Mouse (Mus musculus) liver, postnatal 0 days (tissue): ENCODE measurements around the gene Asb17. TPM values are rescaled to one million over a fixed set of nuclear protein-coding genes. Genes with fewer than 3 reads are reported as not detected.
A peak's percentile ranks its signal among the peaks of the same experiment; 100 is the strongest.

Experiments
- ATAC-seq: fragments of 200-750 bp; cut with Nextera tagmentation; 2 replicates; pipeline ENCODE4 v1.8.0; 2017; ENCODE audit warnings: mild to moderate bottlenecking, moderate library complexity
- DNase-seq: peaks from one replicate; pipeline ENCODE4 v3.0.0-alpha.2; 2016
- H3K27ac ChIP-seq: fragments of 300-500 bp; sonication (generic); 2 replicates; pipeline ENCODE4 v1.5.1; 2014; ENCODE audit warnings: antibody characterized with exemption, moderate library complexity, mild to moderate bottlenecking, low read depth
- H3K27me3 ChIP-seq: fragments of 300-500 bp; sonication (generic); 2 replicates; pipeline ENCODE4 v1.6.1; 2014; ENCODE audit warnings: low read length, control low read depth, mixed read lengths; ENCODE audit not compliant: insufficient read depth
- H3K36me3 ChIP-seq: fragments of 300-500 bp; sonication (generic); replicated peaks from 2 replicates; pipeline ENCODE4 v1.6.1; 2014; ENCODE audit warnings: mild to moderate bottlenecking, control low read depth, low read length, moderate library complexity, mixed read lengths; ENCODE audit not compliant: insufficient read depth
- H3K4me1 ChIP-seq: fragments of 300-500 bp; sonication (generic); 2 replicates; pipeline ENCODE4 v1.6.1; 2014; ENCODE audit warnings: antibody characterized with exemption, mild to moderate bottlenecking, control low read depth; ENCODE audit not compliant: insufficient read depth
- H3K4me2 ChIP-seq: fragments of 300-500 bp; sonication (generic); 2 replicates; pipeline ENCODE4 v1.6.1; 2014; ENCODE audit warnings: low read depth, mild to moderate bottlenecking, low read length, moderate library complexity, mixed read lengths
- H3K4me3 ChIP-seq: fragments of 300-500 bp; sonication (generic); 2 replicates; pipeline ENCODE4 v1.5.1; 2014; ENCODE audit warnings: low read depth, low read length
- H3K9ac ChIP-seq: fragments of 300-500 bp; sonication (generic); replicated peaks from 2 replicates; pipeline ENCODE4 v1.6.1; 2014; ENCODE audit warnings: mild to moderate bottlenecking, moderate library complexity
- H3K9me3 ChIP-seq: fragments of 300-500 bp; sonication (generic); 2 replicates; pipeline ENCODE4 v1.6.1; 2016; ENCODE audit warnings: mild to moderate bottlenecking, control low read depth, low read length, mixed read lengths
- CTCF ChIP-seq: sonication (generic); IDR thresholded peaks from 2 replicates; pipeline ENCODE4 v1.5.1; 2016; ENCODE audit warnings: antibody characterized with exemption, low read depth
- EP300 ChIP-seq: IDR thresholded peaks from 2 replicates; pipeline ENCODE4 v1.6.1; 2016; ENCODE audit warnings: antibody characterized with exemption, low read depth, mild to moderate bottlenecking
- WGBS: fragments of 180-500 bp; shearing (Covaris S2); extraction: QIAGEN DNeasy Blood & Tissue Kit; methylation state at CpG from one replicate; pipeline ENCODE4 v1.1.7; 2014; ENCODE audit not compliant: insufficient replicate concordance; 5-methylcytosine and 5-hydroxymethylcytosine counted together
- polyA plus RNA-seq: library from polyadenylated mRNA; unstranded; fragments of >200 nt; fragmentation: Nextera tagmentation; extraction: Ambion mirVana; gene quantifications from 2 replicates; pipeline ENCODE4 v1.2.1, GENCODE M21; 2015

Asb17 gene
- polyA plus RNA-seq, 1 experiment from 2014 or later, result 0.66 TPM

DNA sequence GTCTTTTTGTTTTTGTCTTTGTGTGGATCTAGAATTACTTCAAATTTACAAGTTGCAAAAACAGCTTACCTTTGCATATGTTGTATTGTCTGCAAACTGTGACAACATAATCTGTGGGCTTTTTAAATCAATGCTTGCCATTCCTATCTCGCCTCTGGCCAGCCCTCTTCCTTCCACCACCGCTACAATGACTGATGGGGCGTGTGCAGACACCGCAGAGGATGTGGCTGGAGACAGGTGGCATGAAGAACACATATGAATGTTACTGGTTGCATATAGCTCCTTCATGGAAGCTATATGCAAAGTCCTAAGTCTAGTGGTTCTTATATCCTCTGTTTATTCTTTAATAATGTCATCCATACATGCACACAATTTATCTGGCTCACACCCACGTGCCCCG is 53.2 kb downstream of the Asb17 start:
- H3K9ac ChIP-seq, result no peak overlapping the region
- WGBS, result 26% methylated on average over 6 of the region's 6 CpGs
- no peak overlapping the region for H3K4me3 ChIP-seq
- TF ChIP-seq CTCF (no peak), EP300 (no peak)
- ATAC-seq (no peak), DNase-seq (no peak)
- no peaks in the 10 kb centered on the region for H3K4me1 ChIP-seq
- H3K27me3 ChIP-seq, result no peaks in the 10 kb centered on the region
- no peak overlapping the region for H3K27ac ChIP-seq
- no peak overlapping the region for H3K4me2 ChIP-seq
- no peaks in the 10 kb centered on the region for H3K36me3 ChIP-seq
- no peaks in the 10 kb centered on the region for H3K9me3 ChIP-seq

DNA sequence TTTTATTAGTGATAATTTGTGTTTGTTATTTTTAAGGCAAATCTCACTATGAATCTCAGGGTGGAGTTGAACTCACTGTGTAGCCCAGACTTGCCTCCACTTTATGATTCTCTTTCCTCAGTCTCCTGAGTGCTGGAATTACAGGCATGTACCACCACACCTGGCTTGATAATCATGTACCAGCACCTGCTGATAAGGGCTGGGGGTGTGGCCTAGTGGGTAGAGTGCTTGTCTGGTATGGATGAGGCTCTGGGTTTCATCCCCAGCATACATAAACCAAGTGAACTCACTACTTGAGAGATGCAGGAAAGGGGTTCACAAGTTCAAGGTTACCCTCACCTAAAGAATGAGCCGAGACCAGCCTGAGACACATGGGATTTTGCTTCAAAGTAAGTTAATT is 57.9 kb downstream of the Asb17 start:
- ATAC-seq (no peak), DNase-seq (no peak)
- no peak overlapping the region for H3K9ac ChIP-seq
- H3K4me3 ChIP-seq, result no peak overlapping the region
- no peak overlapping the region for H3K27ac ChIP-seq
- no peaks in the 10 kb centered on the region for H3K4me1 ChIP-seq
- WGBS, result 91% methylated on average over 1 of the region's 1 CpGs
- H3K9me3 ChIP-seq, result no peaks in the 10 kb centered on the region
- TF ChIP-seq EP300 (no peak), CTCF (no peak)
- H3K36me3 ChIP-seq, result peaks cover 31% of the 10 kb centered on the region
- H3K27me3 ChIP-seq, result no peaks in the 10 kb centered on the region
- no peak overlapping the region for H3K4me2 ChIP-seq

DNA sequence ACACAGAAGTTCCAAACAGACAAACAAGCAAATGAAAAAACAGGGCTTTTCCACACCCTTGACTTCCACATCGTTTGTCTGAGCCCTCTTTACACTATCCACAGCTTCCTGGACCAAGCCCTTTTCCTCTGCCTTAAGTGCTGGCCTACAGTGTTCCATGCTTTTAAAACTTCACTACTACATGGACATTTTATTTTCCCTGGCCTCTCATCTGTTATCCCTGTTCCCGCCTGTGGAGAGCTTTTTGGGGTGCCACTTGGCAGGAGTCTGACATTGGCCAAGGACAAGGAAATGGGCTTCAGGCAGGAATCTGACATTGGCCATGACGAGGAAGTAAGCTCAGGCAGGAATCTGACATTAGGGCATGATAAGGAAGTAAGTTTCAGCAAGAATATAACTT is 58.6 kb downstream of the Asb17 start:
- DNase-seq (no peak), ATAC-seq (no peak)
- Histone ChIP-seq H3K4me2 (no peak overlapping the region), H3K27me3 (no peaks in the 10 kb centered on the region), H3K27ac (no peak overlapping the region), H3K9ac (no peak overlapping the region), H3K4me1 (no peaks in the 10 kb centered on the region), H3K4me3 (no peak overlapping the region), H3K9me3 (no peaks in the 10 kb centered on the region), H3K36me3 (peaks cover 38% of the 10 kb centered on the region)
- 41% methylated on average over 3 of the region's 3 CpGs for WGBS
- no peak for TF ChIP-seq EP300
- no peak for TF ChIP-seq CTCF

DNA sequence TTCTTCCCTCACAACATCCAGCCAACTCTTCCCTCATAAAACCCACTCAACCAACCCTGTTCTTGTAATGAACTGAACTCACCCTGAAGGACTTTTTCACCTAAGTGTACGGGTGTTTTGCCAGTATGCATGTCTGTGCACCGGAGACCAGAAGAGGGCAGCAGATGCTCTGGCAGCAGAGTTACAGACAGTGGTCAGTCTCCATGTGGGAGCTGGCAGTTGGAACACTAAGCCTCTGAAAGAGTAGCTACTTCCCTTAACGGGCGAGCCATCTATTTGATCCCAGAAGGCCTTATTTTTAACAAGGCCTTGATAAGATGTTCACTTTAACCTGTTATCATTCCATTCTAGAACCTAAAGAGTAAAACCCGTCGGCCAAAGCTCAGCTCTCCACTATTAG is 60.6 kb downstream of the Asb17 start:
- H3K9me3 ChIP-seq, result no peaks in the 10 kb centered on the region
- peaks cover 12% of the 10 kb centered on the region for H3K4me1 ChIP-seq
- H3K4me2 ChIP-seq, result no peak overlapping the region
- no peaks in the 10 kb centered on the region for H3K27me3 ChIP-seq
- no peak overlapping the region for H3K9ac ChIP-seq
- peak; percentile 61 for DNase-seq
- no peak overlapping the region for H3K27ac ChIP-seq
- H3K36me3 ChIP-seq, result peaks cover 58% of the 10 kb centered on the region
- ATAC-seq, result peak; percentile 60
- TF ChIP-seq EP300, result no peak
- peak; percentile 78 for TF ChIP-seq CTCF
- 48% methylated on average over 6 of the region's 6 CpGs for WGBS
- no peak overlapping the region for H3K4me3 ChIP-seq

Other genes with a start within 250 kb of the Asb17 start
- 4.5 and 5.0 TPM in 2 replicates for gene St6galnac3, start 119.0 kb upstream of the Asb17 start, polyA plus RNA-seq
- not detected in 2 replicates for gene Msh4, start 61.9 kb downstream of the Asb17 start, polyA plus RNA-seq
- 28.7 and 31.8 TPM in 2 replicates for gene Rabggtb, start 68.8 kb downstream of the Asb17 start, polyA plus RNA-seq
- gene Acadm, start 100.4 kb downstream of the Asb17 start, polyA plus RNA-seq, result 271 and 289 TPM in 2 replicates
- 0.02 and 0.18 TPM in 2 replicates for gene Slc44a5, start 129.2 kb downstream of the Asb17 start, polyA plus RNA-seq